Mouse (Mus musculus): ENCODE data around the gene Ubxn7.
A peak's percentile ranks its signal among the peaks of the same experiment; 100 is the strongest.

The Ubxn7 gene

DNA sequence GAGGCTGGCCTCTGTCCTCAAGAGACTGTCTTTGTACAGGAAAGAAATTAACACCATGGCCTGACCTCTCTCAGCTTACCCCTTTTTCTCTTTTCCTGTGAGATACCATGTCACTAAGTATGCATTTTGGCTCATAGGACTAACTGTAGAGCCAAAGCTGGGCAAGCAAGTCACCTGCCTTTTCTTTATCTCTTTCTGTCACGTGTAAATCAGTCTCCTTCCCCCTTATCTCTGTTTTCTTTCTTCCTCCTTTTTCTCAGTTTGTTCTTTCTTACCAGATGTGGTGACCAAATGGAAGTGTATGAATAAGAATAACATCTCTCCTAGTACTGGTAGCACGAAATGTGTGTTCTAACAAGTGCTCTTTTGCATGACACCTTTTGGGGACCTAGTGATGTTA, 52.8 kb downstream of the Ubxn7 start:
- DNase-seq = no peak

DNA sequence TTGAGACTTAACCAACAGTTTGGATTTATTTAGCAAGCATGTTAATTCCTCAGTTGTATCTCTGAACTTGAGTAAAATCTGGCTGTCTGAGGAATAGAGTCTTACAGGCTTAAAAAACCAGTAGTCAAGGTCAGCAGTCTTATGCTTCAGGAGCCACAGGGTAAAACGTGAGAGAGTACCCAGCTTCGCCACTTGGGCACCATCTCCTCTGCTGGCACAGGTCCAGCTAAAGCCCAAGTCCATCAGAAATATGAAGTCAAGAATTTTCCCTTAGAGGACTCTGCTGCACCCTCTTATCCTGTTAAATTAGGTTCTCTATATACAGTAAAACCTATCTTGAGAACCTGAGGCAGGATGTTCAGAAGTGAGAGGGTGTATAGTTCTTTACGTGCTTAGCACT, 54.8 kb downstream of the Ubxn7 start:
- DNase-seq = no peak

DNA sequence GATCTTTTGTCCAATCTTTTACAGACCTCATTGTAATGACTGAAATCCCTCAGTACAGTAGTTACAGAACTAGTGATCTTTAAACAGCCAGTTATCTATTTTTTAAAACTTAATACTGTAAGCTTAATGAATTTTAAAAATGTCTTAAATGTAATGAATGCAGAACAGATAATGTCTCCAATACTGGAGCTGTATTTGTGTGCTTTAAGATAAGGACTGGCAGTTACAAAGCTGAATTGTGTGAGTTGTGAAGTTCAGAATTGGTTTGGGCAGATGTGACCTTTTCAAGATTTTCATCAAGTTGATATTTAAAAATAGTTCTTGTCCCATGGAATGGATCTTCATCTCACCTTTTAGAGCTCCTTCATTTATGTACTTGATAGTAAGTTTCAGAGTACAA, 57.0 kb downstream of the Ubxn7 start:
- DNase-seq = no peak

DNA sequence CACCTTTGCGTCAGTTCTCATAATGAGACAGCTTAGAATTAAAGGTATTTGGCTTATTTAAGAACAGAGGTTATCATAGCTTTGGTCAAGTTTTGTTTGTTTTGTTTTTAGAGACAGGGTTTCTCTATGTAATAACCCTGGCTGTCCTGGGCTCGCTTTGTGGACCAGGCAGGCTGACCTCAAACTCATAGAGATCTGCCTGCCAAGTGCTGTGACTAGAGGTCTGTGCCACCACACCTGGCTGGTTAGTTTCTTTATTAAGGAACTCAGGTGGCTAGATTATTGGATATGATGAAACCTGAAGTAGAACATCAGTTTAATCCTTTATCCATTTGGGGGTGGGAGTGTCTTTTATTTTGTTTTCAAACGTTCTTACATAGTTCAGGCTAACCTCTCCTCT, 57.8 kb downstream of the Ubxn7 start:
- no peak for DNase-seq

- no peak for DNase-seq
These were observed 58.8 kb downstream of the Ubxn7 start for GRCm38 (mm10) chr16:32390882-32391281.

DNA sequence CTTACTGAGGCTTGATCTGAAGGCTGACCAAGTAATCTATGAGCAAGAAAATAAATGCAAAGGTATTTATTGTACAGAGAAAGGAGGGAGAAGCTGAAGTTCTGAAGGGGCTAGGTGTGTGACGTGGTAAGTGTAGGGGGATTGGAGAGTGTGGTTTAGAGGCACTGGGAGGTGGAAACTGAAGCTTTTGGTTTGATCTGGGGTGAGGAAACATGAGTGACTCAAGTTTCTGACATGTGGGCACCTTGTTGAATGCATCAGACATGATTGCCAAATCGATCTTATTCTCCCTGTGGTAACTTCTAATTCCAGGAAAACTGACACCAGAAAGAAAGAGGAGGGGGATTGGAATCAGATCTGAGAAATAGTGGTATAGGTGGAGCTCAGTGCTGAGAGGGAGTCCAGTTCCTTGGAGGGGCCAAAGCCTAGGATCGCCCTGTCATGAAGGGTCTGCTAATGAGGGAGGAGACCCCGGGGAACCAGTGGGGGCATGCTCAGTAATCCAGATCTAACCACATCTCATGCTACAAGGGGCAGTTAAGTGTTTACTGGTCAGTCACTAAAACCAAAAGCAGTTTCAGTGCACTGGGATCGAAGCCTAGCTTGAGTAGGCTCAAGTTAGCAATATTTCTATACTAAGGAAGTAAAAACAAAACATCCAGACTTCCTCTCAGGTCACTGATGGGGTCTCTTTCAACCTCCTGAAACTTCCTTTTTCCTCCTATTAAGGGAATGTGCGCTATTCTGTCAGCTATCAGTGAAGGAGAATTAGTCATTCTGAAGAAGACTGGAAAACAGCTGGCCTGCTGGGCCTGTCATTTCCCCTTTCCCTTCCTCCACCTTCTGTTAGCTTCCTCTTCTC, 63.9 kb downstream of the Ubxn7 start:
- DNase-seq = no peak

GRCm38 (mm10) chr16:32396541-32396835, 64.4 kb downstream of the Ubxn7 start:
- DNase-seq = no peak

- no peak for DNase-seq
These were observed 66.1 kb downstream of the Ubxn7 start for GRCm38 (mm10) chr16:32398206-32398605.

- DNase-seq = no peak
These were observed 68.2 kb downstream of the Ubxn7 start, which contains the start of gene Tm4sf19 for GRCm38 (mm10) chr16:32400267-32400666. Tm4sf19 (plus strand) TSS chr16:32400506.

DNA sequence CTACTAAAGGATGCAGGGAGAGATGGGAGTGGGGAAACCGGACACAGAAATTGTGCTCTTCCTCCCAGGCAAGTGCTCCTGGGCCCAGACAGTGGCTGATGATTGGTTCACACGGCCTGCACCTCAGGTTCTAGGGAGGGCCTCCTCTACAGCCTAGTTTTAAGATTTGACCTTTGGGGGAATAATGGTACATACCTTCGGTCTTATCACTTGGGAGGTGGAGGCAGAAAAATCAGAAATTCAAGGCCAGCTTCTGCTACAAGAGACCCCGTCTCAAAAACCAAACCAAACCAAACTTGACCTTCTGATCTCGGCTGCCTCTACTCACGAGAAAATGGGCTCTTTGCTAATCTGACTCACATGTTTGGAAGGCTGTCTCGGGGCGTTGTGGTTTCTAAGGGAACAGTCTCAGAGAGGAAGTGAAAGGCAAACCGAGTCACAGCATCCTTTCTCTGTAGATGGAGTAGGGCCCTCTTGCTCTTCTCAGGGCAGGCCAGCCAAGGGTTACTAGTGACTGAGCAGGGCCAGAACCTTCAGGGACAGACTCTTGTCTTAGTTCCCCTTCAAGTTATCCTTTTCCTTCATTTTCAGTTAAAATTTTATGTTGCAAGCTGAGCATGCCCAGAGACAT, 69.4 kb downstream of the Ubxn7 start:
- DNase-seq = no peak

GRCm38 (mm10) chr16:32402818-32403217, 70.8 kb downstream of the Ubxn7 start:
- DNase-seq = no peak

DNA sequence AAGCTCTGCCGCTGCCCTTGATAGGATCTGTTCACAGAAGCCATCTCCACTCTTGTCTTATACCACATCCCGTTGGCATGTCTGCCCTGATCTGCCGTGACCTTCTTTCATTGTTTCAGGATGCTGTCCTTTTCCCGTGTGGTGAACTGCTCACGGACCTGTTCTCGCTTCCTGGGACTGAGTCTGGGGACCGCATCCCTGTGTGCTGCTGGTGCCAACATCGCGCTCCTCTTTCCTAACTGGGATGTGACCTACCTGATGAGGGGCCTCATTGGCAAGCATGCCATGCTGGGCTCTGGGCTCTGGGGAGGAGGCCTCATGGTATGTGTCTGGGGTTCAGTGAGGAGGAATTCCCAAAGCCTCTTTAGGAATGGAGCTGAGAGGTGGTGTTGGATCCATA, 73.7 kb downstream of the Ubxn7 start:
- no peak for DNase-seq

DNA sequence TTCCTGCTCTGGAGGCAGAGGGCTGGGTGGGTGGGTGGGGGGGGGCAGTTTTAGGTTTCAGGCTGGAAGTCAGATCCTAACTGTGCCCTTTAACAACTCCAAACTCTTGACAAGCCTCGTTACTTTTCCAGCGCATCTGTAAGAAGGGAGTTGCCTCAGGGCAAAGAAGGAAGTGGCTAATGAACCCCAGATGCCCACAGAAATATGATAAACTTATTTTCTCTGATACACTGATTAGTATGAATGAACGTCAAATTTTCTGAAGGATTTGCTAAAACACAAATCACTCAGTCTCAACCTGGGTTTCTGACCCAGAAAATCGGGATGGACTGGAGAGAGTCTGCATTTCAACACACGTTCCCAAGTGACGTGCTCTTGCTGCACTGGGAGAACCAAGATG, 74.6 kb downstream of the Ubxn7 start:
- DNase-seq = no peak

- no peak for DNase-seq
These were observed 75.7 kb downstream of the Ubxn7 start for GRCm38 (mm10) chr16:32407730-32408129.

DNA sequence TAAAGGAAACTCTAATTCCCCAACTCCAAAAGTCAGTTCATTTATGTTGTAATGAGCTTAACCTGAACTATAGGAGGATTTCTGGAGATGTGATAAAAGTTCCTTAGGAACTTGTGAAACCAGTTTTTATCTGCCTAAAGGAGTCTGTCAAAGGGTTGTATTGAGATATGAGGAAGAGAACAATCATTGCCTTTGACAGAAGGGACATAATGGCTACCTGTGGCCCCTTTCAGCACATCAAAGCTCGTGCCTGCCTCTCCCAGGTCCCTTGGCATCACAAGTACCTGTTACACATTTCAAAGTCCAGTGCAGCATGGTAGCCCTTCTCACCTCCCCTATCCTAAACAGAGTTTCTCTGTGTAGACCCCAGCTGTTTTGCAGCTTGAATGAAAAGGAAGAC, 85.4 kb downstream of the Ubxn7 start:
- no peak for DNase-seq

GRCm38 (mm10) chr16:32419517-32420483, 87.7 kb downstream of the Ubxn7 start, which contains the start of gene Tctex1d2:
Tctex1d2 (plus strand) TSS chr16:32419702.
- peak; percentile 93 for DNase-seq

DNA sequence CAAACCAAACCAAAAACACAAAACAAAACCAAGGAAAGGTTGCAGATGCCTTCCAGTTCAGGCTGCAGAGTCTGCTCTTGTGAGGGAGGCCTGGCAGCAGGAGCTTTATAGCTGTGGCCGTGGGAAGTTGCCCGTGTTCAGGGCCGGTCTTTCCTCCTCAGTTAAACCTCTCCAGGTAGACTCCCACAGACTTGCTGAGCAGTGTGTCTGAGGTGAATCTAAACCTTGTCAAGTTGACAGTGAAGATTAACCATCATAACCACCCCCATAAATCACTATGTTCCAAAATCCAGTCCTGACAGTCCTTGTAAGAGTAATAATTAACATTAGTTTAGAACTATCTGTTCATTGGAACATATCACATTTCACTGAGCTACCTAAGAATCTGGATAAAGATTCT, 95.4 kb downstream of the Ubxn7 start:
- no peak for DNase-seq

DNA sequence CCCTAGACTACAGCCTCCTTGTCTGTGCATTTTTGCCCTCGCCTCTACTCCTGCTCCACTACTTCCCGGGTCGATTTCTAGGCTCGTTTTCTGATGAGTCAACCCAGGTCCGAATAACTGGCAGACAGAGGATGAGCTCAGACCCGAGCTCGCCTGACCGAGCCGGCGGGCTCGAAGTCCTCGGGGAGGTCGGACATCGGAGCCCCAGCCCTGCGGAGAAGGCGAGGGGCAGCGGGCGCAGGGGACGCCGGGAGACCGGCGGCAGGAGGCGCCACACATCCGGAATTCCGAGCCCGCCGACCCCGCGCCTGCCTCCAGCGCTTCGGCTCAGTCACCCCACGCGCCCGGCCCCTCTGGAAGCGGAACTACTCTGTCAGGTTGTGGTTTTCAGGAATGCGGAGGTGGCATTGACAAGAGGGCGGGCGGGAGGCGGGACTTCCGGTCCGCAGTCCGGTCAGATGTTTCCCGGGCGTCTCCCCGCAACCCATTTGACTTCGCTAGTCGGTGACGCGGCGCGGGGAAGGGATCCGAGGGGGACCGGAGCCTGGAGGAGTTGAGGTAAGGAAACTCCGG, 98.5 kb downstream of the Ubxn7 start, which contains the start of gene Pcyt1a:
Pcyt1a (plus strand) TSS at position 448 of the 573 bp plus-strand sequence.
- DNase-seq = peak; percentile 92

DNA sequence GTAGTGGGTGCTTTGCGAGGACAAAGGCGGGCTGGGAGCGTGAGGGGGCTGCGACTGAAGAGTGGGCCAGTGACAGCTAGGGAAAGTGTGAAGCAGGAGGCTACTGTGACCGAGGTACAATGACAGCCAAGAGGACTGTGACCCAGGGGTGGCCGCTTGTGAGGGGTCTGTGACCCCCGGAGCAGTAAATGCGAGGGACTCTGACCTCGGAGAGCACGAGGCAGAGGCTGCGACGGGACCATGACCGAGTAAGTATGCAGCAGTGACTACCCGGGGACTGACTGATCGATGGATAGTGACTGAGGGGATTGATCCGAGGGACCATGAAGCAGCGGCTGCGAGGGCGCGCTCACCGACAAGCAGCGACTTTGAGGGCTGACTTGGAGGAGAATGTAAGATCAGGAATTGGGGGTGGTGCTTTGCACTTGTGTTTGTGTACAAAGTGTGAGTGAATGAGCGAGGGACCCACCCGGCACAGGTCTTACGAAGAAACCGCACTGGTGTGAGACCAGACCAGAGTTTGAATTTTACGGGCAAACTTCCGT, 99.1 kb downstream of the Ubxn7 start:
- DNase-seq = no peak

- DNase-seq = no peak
These were observed 99.9 kb downstream of the Ubxn7 start for GRCm38 (mm10) chr16:32431926-32432325.

DNA sequence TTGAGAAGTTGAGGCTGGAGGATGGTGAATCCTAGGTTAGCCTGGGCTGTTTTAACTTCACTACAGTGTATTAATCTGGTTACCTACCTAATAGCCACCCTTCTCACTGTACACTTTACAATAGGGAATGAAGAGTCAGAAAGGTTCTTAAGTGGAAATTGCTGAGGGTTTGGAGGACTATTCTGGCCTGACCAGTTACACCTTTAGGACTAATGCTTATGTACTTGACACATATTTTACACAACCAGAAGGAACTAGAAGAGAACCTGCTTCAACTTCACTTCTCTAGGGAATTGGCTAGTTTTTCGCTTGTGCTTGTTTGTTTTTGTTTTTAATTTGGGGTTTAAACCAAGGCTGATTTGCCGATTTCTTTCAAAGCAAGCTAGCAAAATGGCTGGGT, 101.1 kb downstream of the Ubxn7 start:
- DNase-seq = no peak

GRCm38 (mm10) chr16:32434066-32434465, 102.0 kb downstream of the Ubxn7 start:
- DNase-seq = no peak

DNA sequence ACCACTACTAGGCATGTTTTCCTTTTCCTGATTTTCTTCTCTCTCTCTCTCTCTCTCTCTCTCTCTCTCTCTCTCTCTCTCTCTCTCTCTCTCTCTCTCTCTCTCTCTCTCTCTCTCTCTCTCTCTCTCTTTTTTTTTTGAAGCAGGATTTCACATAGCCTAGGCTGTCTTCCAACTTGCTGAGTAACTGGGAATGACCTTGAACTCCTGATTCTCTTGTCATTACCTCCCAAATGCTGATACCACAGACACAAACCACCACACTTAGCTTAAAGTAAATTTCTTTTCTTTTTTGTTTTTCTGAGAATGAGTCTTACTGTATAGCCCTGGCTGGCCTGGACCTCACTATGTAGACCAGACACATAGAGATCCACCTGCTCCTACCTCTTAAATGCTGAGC, 102.6 kb downstream of the Ubxn7 start:
- DNase-seq = no peak
